Comparison of ENCODE assay signal across 14 mouse cellular contexts in the genomic region with DNA sequence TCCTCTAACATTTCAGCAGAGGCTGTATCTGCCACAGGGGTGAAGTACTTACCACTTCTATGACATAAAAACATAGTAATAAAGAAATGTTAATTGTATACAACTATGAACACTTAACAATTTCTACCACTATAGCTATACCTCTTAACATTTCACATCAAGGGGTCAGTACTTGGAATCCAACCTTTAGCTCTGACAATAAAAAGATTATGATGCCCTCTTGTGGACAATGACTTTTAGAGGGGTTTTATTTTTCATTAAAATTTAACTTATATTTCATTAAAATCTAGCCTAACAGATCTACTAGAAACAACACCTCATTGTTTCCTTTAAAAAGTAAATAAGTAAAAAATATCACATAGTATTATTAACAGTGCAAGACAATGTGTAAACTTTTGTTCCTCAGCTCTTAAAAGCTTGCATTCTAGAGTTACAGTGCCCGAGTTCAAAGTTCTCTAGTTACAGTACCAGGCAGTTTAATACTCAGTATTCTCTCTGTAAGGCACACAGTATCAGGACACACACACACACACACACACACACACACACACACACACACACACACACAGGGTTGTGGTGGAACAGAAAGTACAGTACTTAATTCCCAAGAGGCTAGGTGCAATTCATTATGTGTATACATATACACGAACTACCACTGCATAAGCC. TPM values are rescaled to one million over a fixed set of nuclear protein-coding genes. Genes with fewer than 3 reads are reported as not detected.
DNase-seq lines count a peak whose midpoint lies in the region; ATAC-seq and TF ChIP-seq lines count a peak whose summit lies in the region.
"Had no signal": no experiment of that assay in that cellular context is flagged by ENCODE, and none has a peak within 500 bp of the region (broad histone marks: within the 10 kb centered on the region; RNA-seq: fewer than 3 reads in every experiment).

No protein-coding gene starts in this region.

- peaks cover 22% of the 10 kb centered on the region for H3K4me1 ChIP-seq in heart, embryonic 12.5 days (replicated peaks)
- peaks cover 0 to 3% of the 10 kb centered on the region in 2 experiments; a peak in 1 of 4 replicates for H3K4me1 ChIP-seq in CH12.LX (ENCODE audit: control insufficient read depth in 1 of 2, insufficient read depth in 2 of 2)
- H3K4me1 ChIP-seq in embryonic facial prominence, embryonic 14.5 days (ENCODE audit: control insufficient read depth, insufficient read depth, low read length), result peaks cover 12% of the 10 kb centered on the region; the same call in 1 of the 2 replicates
- H3K4me1 ChIP-seq: neural tube, embryonic 12.5 days had no signal

- TF ChIP-seq RAD21 in CH12.LX (IDR thresholded peaks at IDR 0.05; ENCODE audit: low read depth, low read length), result peak; percentile 34

- no peak for TF ChIP-seq EP300 in CH12.LX (IDR thresholded peaks at IDR 0.05; ENCODE audit: low read length)

- no peak for TF ChIP-seq POLR2A in CH12.LX (IDR thresholded peaks at IDR 0.05; ENCODE audit: low read depth, low read length)

- H3K27me3 ChIP-seq in heart, embryonic 12.5 days (replicated peaks), result no peaks in the 10 kb centered on the region
- H3K27me3 ChIP-seq in CH12.LX (replicated peaks), result no peaks in the 10 kb centered on the region
- no peaks in the 10 kb centered on the region for H3K27me3 ChIP-seq in embryonic facial prominence, embryonic 14.5 days (replicated peaks; ENCODE audit: control insufficient read depth, insufficient read depth, low read length)
- H3K27me3 ChIP-seq: neural tube, embryonic 12.5 days had no signal

- H3K27ac ChIP-seq in heart, embryonic 12.5 days (ENCODE audit: poor library complexity, severe bottlenecking), result peak overlapping the region; percentile 67
- no peak overlapping the region for H3K27ac ChIP-seq in layer of hippocampus, adult 2 months
- H3K27ac ChIP-seq in CH12.LX (ENCODE audit: insufficient read depth, low read depth), result no peak overlapping the region
- H3K27ac ChIP-seq in embryonic facial prominence, embryonic 14.5 days (replicated peaks; ENCODE audit: low read depth, low read length), result no peak overlapping the region
- H3K27ac ChIP-seq: liver, embryonic 14.5 days; neural tube, embryonic 12.5 days had no signal

- H3K9me3 ChIP-seq in heart, embryonic 12.5 days (replicated peaks), result no peaks in the 10 kb centered on the region
- no peaks in the 10 kb centered on the region for H3K9me3 ChIP-seq in CH12.LX (replicated peaks; ENCODE audit: low read length)
- no peaks in the 10 kb centered on the region for H3K9me3 ChIP-seq in embryonic facial prominence, embryonic 14.5 days (ENCODE audit: control insufficient read depth, low read length)

- dilution Hi-C loops in CH12.LX (cut with MboI; ENCODE audit: extremely low pct_ligation_motif_present, extremely low pct_unique_long_range_greater_than_20kb, low sequenced_read_pairs), result no loop called here

- peak; percentile 73 for TF ChIP-seq CTCF in layer of hippocampus, adult 2 months (conservative IDR thresholded peaks at IDR 0.05)
- peak in 1 of 2 experiments; percentile 38; a peak in 2 of 4 replicates for TF ChIP-seq CTCF in CH12.LX (conservative IDR thresholded peaks at IDR 0.05 in 1 of 2, IDR thresholded peaks at IDR 0.05 in 1 of 2; ENCODE audit: low read depth in 2 of 2, low read length in 2 of 2)

- WGBS in heart, embryonic 12.5 days, result 77% methylated on average over 2 of the region's 2 CpGs
- 58% methylated on average over 2 of the region's 2 CpGs for WGBS in embryonic facial prominence, embryonic 14.5 days

- in situ Hi-C loops in CH12.LX (cut with MboI; ENCODE audit: low pct_ligation_motif_present, low pct_unique_long_range_greater_than_20kb, low sequenced_read_pairs), result no loop called here

- no peak overlapping the region for H3K9ac ChIP-seq in heart, embryonic 12.5 days
- H3K9ac ChIP-seq in CH12.LX (ENCODE audit: insufficient read depth, low read depth), result no peak overlapping the region
- no peak overlapping the region for H3K9ac ChIP-seq in embryonic facial prominence, embryonic 14.5 days (ENCODE audit: low read depth, low read length)
- H3K9ac ChIP-seq: liver, embryonic 14.5 days; neural tube, embryonic 12.5 days had no signal

- no peak for ATAC-seq in heart, embryonic 12.5 days (ENCODE audit: insufficient number of reproducible peaks, low FRiP score)
- peak; percentile 12; the same call in 1 of the 2 replicates for ATAC-seq in embryonic facial prominence, embryonic 14.5 days (ENCODE audit: low read depth)

- H3K4me3 ChIP-seq in heart, embryonic 12.5 days, result no peak overlapping the region
- no peak overlapping the region for H3K4me3 ChIP-seq in layer of hippocampus, adult 2 months
- H3K4me3 ChIP-seq in CH12.LX (replicated peaks in 1 of 3; ENCODE audit: low read depth in 2 of 3, low read length in 2 of 3, poor library complexity in 1 of 3), result no peak overlapping the region
- no peak overlapping the region for H3K4me3 ChIP-seq in embryonic facial prominence, embryonic 14.5 days (ENCODE audit: low read depth, low read length)
- H3K4me3 ChIP-seq: erythroblast, embryonic 14.5 days; neural tube, embryonic 12.5 days had no signal

- peaks cover 13% of the 10 kb centered on the region for H3K36me3 ChIP-seq in heart, embryonic 12.5 days
- peaks cover 11 to 48% of the 10 kb centered on the region in 2 experiments for H3K36me3 ChIP-seq in CH12.LX (replicated peaks in 1 of 2; ENCODE audit: control insufficient read depth in 1 of 2, insufficient read depth in 1 of 2, low read length in 1 of 2)
- peaks cover 13% of the 10 kb centered on the region; the same call in 1 of the 2 replicates for H3K36me3 ChIP-seq in embryonic facial prominence, embryonic 14.5 days (ENCODE audit: control insufficient read depth, insufficient read depth, low read length)

- no peaks in the 10 kb centered on the region for H3K79me2 ChIP-seq in CH12.LX (replicated peaks; ENCODE audit: control insufficient read depth, extremely low read depth, insufficient read depth, poor library complexity, severe bottlenecking)

- no peak overlapping the region for H3K4me2 ChIP-seq in heart, embryonic 12.5 days
- H3K4me2 ChIP-seq in CH12.LX (ENCODE audit: insufficient read depth, low read depth, poor library complexity, severe bottlenecking), result no peak overlapping the region
- no peak overlapping the region for H3K4me2 ChIP-seq in embryonic facial prominence, embryonic 14.5 days (ENCODE audit: low read depth, low read length)
- H3K4me2 ChIP-seq: neural tube, embryonic 12.5 days had no signal

- DNase-seq in heart, postnatal 14 days, result no peak
- DNase-seq in layer of hippocampus, adult 2 months (ENCODE audit: low spot score in 2 of 2), result no peak
- DNase-seq in layer of hippocampus, postnatal 25 days (ENCODE audit: extremely low spot score in 1 of 2, low spot score in 1 of 2), result no peak
- no peak for DNase-seq in CH12.LX (ENCODE audit: extremely low read depth)
- peak; percentile 6 for DNase-seq in embryonic facial prominence, embryonic 14.5 days (ENCODE audit: low spot score)
- DNase-seq in thymus, postnatal 10 days (ENCODE audit: low spot score in 2 of 2), result no peak
- DNase-seq in adrenal gland, postnatal 4 days (ENCODE audit: low spot score in 2 of 2), result no peak
- DNase-seq: kidney, adult 2 months; right cerebral cortex, adult 18-20 months; thymus, postnatal 25 days had no signal

- intact Hi-C loops in heart, postnatal 14 days (cut with DNase I), result loop anchor here (1.0 kb wide), 1 partner anchor 149 kb away; no protein-coding TSS in a partner anchor

TF ChIP-seq in CH12.LX, 34 proteins besides CTCF, POLR2A, EP300 and RAD21:
- TF ChIP-seq MYC (IDR thresholded peaks at IDR 0.05; ENCODE audit: low read depth, low read length), result no peak
- TF ChIP-seq SMC3 (IDR thresholded peaks at IDR 0.05; ENCODE audit: low read depth, low read length), result peak; percentile 3; the same call in 1 of the 2 replicates
- no peak for TF ChIP-seq NELFE (IDR thresholded peaks at IDR 0.05; ENCODE audit: low read depth, low read length)

RNA-seq across cellular contexts. Expression of gene Btg3, which starts 30.2 kb away (rescaled TPM):
- polyA plus RNA-seq in heart, embryonic 12.5 days (2016; fragmentation: Nextera tagmentation; extraction: Ambion mirVana), result 94.5 and 97.4 TPM in 2 replicates
- 10 to 100 TPM; 11.0 to 11.8 TPM for total RNA-seq in heart, postnatal 14 days (2021)
- 10 to 100 TPM; 16.5 to 17.7 TPM for total RNA-seq in layer of hippocampus, adult 2 months (2021)
- 10 to 100 TPM; 11.2 to 14.6 TPM for total RNA-seq in layer of hippocampus, postnatal 25 days (2021)
- total RNA-seq in CH12.LX (2012; rRNA removed) (21.6 and 30.9 TPM in 2 replicates), CH12.LX (2014; rRNA removed) (72.2 and 83.2 TPM in 2 replicates)
- 34.9 and 43.9 TPM in 2 replicates for polyA plus RNA-seq in CH12.LX (2012; ENCODE audit: insufficient read length, low read depth)
- polyA plus RNA-seq in embryonic facial prominence, embryonic 14.5 days (2014; fragmentation: Nextera tagmentation; extraction: Ambion mirVana), result 54.7 and 70.6 TPM in 2 replicates
- total RNA-seq in adrenal gland, postnatal 4 days (2021), result 10 to 100 TPM; 30.8 to 34.3 TPM

RNA-seq across cellular contexts. Expression of gene Cxadr, which starts 45.5 kb away (rescaled TPM):
- polyA plus RNA-seq in heart, embryonic 12.5 days (2016; fragmentation: Nextera tagmentation; extraction: Ambion mirVana), result 43.6 and 43.7 TPM in 2 replicates
- 10 to 100 TPM; 47.7 to 50.7 TPM for total RNA-seq in heart, postnatal 14 days (2021)
- total RNA-seq in layer of hippocampus, adult 2 months (2021), result 10 to 100 TPM; 14.7 to 16.9 TPM
- total RNA-seq in layer of hippocampus, postnatal 25 days (2021), result 10 to 100 TPM; 18.0 to 24.3 TPM
- 0.08 TPM in 1 of 2 replicates, not detected in the other for total RNA-seq in CH12.LX (2012; rRNA removed)
- not detected in 2 replicates for total RNA-seq in CH12.LX (2014; rRNA removed)
- 0.45 and 0.76 TPM in 2 replicates for polyA plus RNA-seq in CH12.LX (2012; ENCODE audit: insufficient read length, low read depth)
- polyA plus RNA-seq in embryonic facial prominence, embryonic 14.5 days (2014; fragmentation: Nextera tagmentation; extraction: Ambion mirVana), result 14.4 and 15.5 TPM in 2 replicates
- 10 to 100 TPM; 16.8 to 18.4 TPM for total RNA-seq in adrenal gland, postnatal 4 days (2021)
- polyA plus RNA-seq: erythroblast, embryonic 14.5 days had no signal

Comparison
In these comparisons a context has a peak if more than half of its experiments do, and no peak if none do; other contexts are left out.
1. RNA of gene Cxadr, which starts 45.5 kb away (total RNA-seq): 47.7 to 50.7 TPM in heart, postnatal 14 days, 18.0 to 24.3 TPM in layer of hippocampus, postnatal 25 days, 16.8 to 18.4 TPM in adrenal gland, postnatal 4 days and 14.7 to 16.9 TPM in layer of hippocampus, adult 2 months; 0.08 TPM in CH12.LX; every median in the first group is over 10 times any median in the second.